Mouse (Mus musculus) macrophage (primary cell): ENCODE data around the gene Fam181a. TPM values are rescaled to one million over a fixed set of nuclear protein-coding genes. Genes with fewer than 3 reads are reported as not detected.

Source experiments
- H3K27ac ChIP-seq: fragments of 350-480 bp; formaldehyde crosslinking; 2 replicates; pipeline ENCODE4 v1.9.0; 2021
- H3K36me3 ChIP-seq: fragments of 350-480 bp; formaldehyde crosslinking; 2 replicates; pipeline ENCODE4 v1.9.0; 2021; ENCODE audit errors: inconsistent target
- H3K4me3 ChIP-seq: fragments of 350-480 bp; formaldehyde crosslinking; 2 replicates; pipeline ENCODE4 v1.9.0; 2021; ENCODE audit errors: inconsistent target
- H3K79me2 ChIP-seq: fragments of 350-480 bp; formaldehyde crosslinking; 2 replicates; pipeline ENCODE4 v1.9.0; 2021; ENCODE audit errors: inconsistent target
- WGBS: methylation state at CpG from one replicate; pipeline ENCODE4 v1.1.7; 2026; ENCODE audit warnings: inconsistent platforms; ENCODE audit not compliant: missing documents; 5-methylcytosine and 5-hydroxymethylcytosine counted together
- polyA plus RNA-seq: library from polyadenylated mRNA; stranded (reverse); fragments of 250-400 nt; gene quantifications from 3 replicates; pipeline ENCODE4 v1.2.4, GENCODE M21; 2018; ENCODE audit warnings: inconsistent platforms

Gene Fam181a
- polyA plus RNA-seq, 1 experiment from 2014 or later: not detected

GRCm38 (mm10) chr12:103301645-103302044, 9.1 kb upstream of the Fam181a start:
- Histone ChIP-seq H3K4me3 (no peak overlapping the region), H3K36me3 (no peaks in the 10 kb centered on the region), H3K27ac (no peak overlapping the region), H3K79me2 (no peaks in the 10 kb centered on the region)
- WGBS: 50% methylated on average over 2 of the region's 2 CpGs

DNA sequence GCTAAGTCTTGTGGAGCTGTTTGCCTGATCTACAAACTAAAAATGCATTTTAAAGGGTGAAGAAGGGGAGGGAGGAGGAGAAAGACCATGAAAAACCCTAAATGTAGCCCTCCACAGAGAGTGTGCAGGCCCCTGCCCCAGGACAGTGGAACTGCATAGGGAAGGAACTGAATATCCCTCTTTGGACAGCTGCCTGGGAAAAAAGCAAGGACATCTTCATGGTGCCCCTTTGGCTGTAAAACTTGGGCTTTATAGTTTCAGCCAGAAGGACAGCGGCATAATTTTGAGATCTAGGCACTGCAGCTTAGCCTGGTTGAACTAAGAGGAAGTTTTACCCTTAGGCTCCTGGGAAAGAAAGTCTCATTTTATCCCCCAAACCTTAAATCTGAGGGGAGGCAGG, 7.8 kb upstream of the Fam181a start:
- Histone ChIP-seq H3K4me3 (no peak overlapping the region), H3K36me3 (no peaks in the 10 kb centered on the region)
- WGBS: 93% methylated on average over 1 of the region's 1 CpGs

GRCm38 (mm10) chr12:103306224-103306623, 4.6 kb upstream of the Fam181a start:
- Histone ChIP-seq H3K36me3 (no peaks in the 10 kb centered on the region), H3K79me2 (no peaks in the 10 kb centered on the region), H3K4me3 (no peak overlapping the region), H3K27ac (no peak overlapping the region)
- 51% methylated on average over 2 of the region's 2 CpGs for WGBS

More for the DNA sequence above, 7.8 kb upstream of the Fam181a start:
- Histone ChIP-seq H3K79me2 (no peaks in the 10 kb centered on the region), H3K27ac (no peak overlapping the region)

- H3K79me2 ChIP-seq: no peaks in the 10 kb centered on the region
- H3K36me3 ChIP-seq: no peaks in the 10 kb centered on the region
- no peak overlapping the region for H3K4me3 ChIP-seq
- no peak overlapping the region for H3K27ac ChIP-seq
- WGBS: 35% methylated on average over 3 of the region's 3 CpGs
Measured at GRCm38 (mm10) chr12:103306720-103307119, 4.1 kb upstream of the Fam181a start.

- 69% methylated on average over 8 of the region's 8 CpGs for WGBS
- no peak overlapping the region for H3K27ac ChIP-seq
- no peaks in the 10 kb centered on the region for H3K36me3 ChIP-seq
- no peaks in the 10 kb centered on the region for H3K79me2 ChIP-seq
- H3K4me3 ChIP-seq: no peak overlapping the region
Measured at GRCm38 (mm10) chr12:103311921-103312320, 1.1 kb downstream of the Fam181a start.

- Histone ChIP-seq H3K4me3 (no peak overlapping the region), H3K27ac (no peak overlapping the region), H3K36me3 (no peaks in the 10 kb centered on the region), H3K79me2 (no peaks in the 10 kb centered on the region)
- 89% methylated on average over 6 of the region's 6 CpGs for WGBS
Measured at GRCm38 (mm10) chr12:103313274-103313673, 2.5 kb downstream of the Fam181a start.

GRCm38 (mm10) chr12:103313871-103314639, 3.3 kb downstream of the Fam181a start:
- Histone ChIP-seq H3K79me2 (no peaks in the 10 kb centered on the region), H3K27ac (no peak overlapping the region), H3K4me3 (no peak overlapping the region), H3K36me3 (no peaks in the 10 kb centered on the region)
- 79% methylated on average over 18 of the region's 21 CpGs for WGBS

GRCm38 (mm10) chr12:103314640-103315361, 4.0 kb downstream of the Fam181a start:
- Histone ChIP-seq H3K4me3 (no peak overlapping the region), H3K27ac (no peak overlapping the region), H3K79me2 (no peaks in the 10 kb centered on the region), H3K36me3 (no peaks in the 10 kb centered on the region)
- 22% methylated on average over 24 of the region's 25 CpGs for WGBS

GRCm38 (mm10) chr12:103315831-103316545, 5.2 kb downstream of the Fam181a start:
- 71% methylated on average over 20 of the region's 20 CpGs for WGBS
- Histone ChIP-seq H3K36me3 (no peaks in the 10 kb centered on the region), H3K4me3 (no peak overlapping the region), H3K27ac (no peak overlapping the region), H3K79me2 (no peaks in the 10 kb centered on the region)

GRCm38 (mm10) chr12:103322801-103323200, 12.0 kb downstream of the Fam181a start:
- Histone ChIP-seq H3K27ac (no peak overlapping the region), H3K4me3 (no peak overlapping the region), H3K36me3 (no peaks in the 10 kb centered on the region), H3K79me2 (no peaks in the 10 kb centered on the region)
- 36% methylated on average over 3 of the region's 3 CpGs for WGBS

- Histone ChIP-seq H3K36me3 (no peaks in the 10 kb centered on the region), H3K27ac (no peak overlapping the region), H3K79me2 (no peaks in the 10 kb centered on the region), H3K4me3 (no peak overlapping the region)
- 15% methylated on average over 59 of the region's 60 CpGs for WGBS
Measured at GRCm38 (mm10) chr12:103325156-103325857, 14.5 kb downstream of the Fam181a start.

- no peak overlapping the region for H3K4me3 ChIP-seq
Measured at GRCm38 (mm10) chr12:103326569-103326968, 15.8 kb downstream of the Fam181a start.

GRCm38 (mm10) chr12:103327107-103327506, 16.3 kb downstream of the Fam181a start:
- H3K79me2 ChIP-seq: no peaks in the 10 kb centered on the region
- H3K4me3 ChIP-seq: no peak overlapping the region
- no peak overlapping the region for H3K27ac ChIP-seq
- 85% methylated on average over 7 of the region's 7 CpGs for WGBS
- no peaks in the 10 kb centered on the region for H3K36me3 ChIP-seq

More at GRCm38 (mm10) chr12:103326569-103326968, 15.8 kb downstream of the Fam181a start:
- Histone ChIP-seq H3K79me2 (no peaks in the 10 kb centered on the region), H3K27ac (no peak overlapping the region), H3K36me3 (no peaks in the 10 kb centered on the region)
- WGBS: 76% methylated on average over 4 of the region's 4 CpGs

DNA sequence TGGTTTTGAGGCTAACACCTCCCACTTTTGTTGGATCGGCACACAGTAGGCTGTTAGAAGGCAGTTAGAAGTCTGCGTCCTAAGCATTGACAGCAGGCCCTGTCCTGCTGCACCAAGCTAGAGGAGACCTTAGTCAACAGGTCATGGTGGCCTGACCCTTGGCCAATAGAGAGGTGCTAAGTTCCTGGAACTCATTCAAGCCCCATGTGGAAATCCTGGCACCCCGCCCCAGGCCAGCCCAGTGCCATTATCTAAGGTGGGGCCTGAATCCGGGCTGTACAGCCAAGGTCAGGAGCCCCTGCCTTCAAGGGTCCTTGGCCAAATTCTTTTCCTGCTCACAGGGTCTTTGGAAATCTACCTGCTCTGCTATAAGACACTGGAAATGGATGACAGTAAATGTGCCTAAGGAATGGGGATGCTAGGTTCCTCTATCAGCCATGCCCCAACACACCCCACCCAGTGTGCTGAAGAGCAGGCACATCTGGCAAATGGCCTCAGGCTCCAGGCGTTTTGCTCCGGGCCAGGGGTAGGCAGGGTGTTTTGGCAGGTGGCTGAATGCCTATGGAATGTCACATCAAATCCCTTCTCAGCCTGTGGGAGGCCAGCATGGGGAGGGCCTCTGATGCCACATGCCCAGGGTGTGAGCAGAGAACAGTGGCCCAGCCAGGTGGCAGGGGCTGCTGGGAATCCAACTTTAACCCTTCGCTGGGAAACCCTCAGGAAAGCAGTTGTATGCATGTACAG, 17.8 kb downstream of the Fam181a start:
- 95% methylated on average over 7 of the region's 7 CpGs for WGBS
- H3K36me3 ChIP-seq: no peaks in the 10 kb centered on the region
- H3K27ac ChIP-seq: no peak overlapping the region
- no peak overlapping the region for H3K4me3 ChIP-seq
- no peaks in the 10 kb centered on the region for H3K79me2 ChIP-seq
